Mouse (Mus musculus): ENCODE data around the gene Nrip1.

Nrip1 gene

GRCm38 (mm10) chr16:76372045-76372940 is 1.3 kb downstream of the Nrip1 start:
- DNase-seq (ENCODE audit: low spot score in 2 of 2): peak; percentile 60 to 63

- no peak for DNase-seq (ENCODE audit: low spot score in 2 of 2)
Observed at GRCm38 (mm10) chr16:76371614-76371917, 2.1 kb downstream of the Nrip1 start.

- DNase-seq (ENCODE audit: low spot score in 2 of 2): no peak
Observed at GRCm38 (mm10) chr16:76370716-76371613, 2.7 kb downstream of the Nrip1 start.

- no peak for DNase-seq (ENCODE audit: low spot score in 2 of 2)
Observed at GRCm38 (mm10) chr16:76370041-76370715, 3.4 kb downstream of the Nrip1 start.

- DNase-seq (ENCODE audit: low spot score in 2 of 2): no peak
Observed at GRCm38 (mm10) chr16:76369236-76369635, 4.4 kb downstream of the Nrip1 start.

- DNase-seq (ENCODE audit: low spot score in 2 of 2): no peak
Observed at GRCm38 (mm10) chr16:76367261-76367908, 6.2 kb downstream of the Nrip1 start.

GRCm38 (mm10) chr16:76365790-76366406 is 7.7 kb downstream of the Nrip1 start:
- no peak for DNase-seq (ENCODE audit: low spot score in 2 of 2)

GRCm38 (mm10) chr16:76365237-76365636 is 8.4 kb downstream of the Nrip1 start:
- DNase-seq (ENCODE audit: low spot score in 2 of 2): no peak

GRCm38 (mm10) chr16:76363641-76364040 is 10.0 kb downstream of the Nrip1 start:
- DNase-seq (ENCODE audit: low spot score in 2 of 2): no peak

- DNase-seq (ENCODE audit: low spot score in 2 of 2): no peak
Observed at GRCm38 (mm10) chr16:76362982-76363381, 10.6 kb downstream of the Nrip1 start.

GRCm38 (mm10) chr16:76360441-76360840 is 13.2 kb downstream of the Nrip1 start:
- no peak for DNase-seq (ENCODE audit: low spot score in 2 of 2)

- no peak for DNase-seq (ENCODE audit: low spot score in 2 of 2)
Observed at GRCm38 (mm10) chr16:76358757-76359156, 14.9 kb downstream of the Nrip1 start.

GRCm38 (mm10) chr16:76358128-76358748 is 15.4 kb downstream of the Nrip1 start:
- no peak for DNase-seq (ENCODE audit: low spot score in 2 of 2)

- no peak for DNase-seq (ENCODE audit: low spot score in 2 of 2)
Observed at GRCm38 (mm10) chr16:76357155-76357554, 16.5 kb downstream of the Nrip1 start.

- no peak for DNase-seq (ENCODE audit: low spot score in 2 of 2)
Observed at GRCm38 (mm10) chr16:76355947-76356550, 17.6 kb downstream of the Nrip1 start.

GRCm38 (mm10) chr16:76355267-76355666 is 18.4 kb downstream of the Nrip1 start:
- DNase-seq (ENCODE audit: low spot score in 2 of 2): no peak

GRCm38 (mm10) chr16:76354841-76355240 is 18.8 kb downstream of the Nrip1 start:
- DNase-seq (ENCODE audit: low spot score in 2 of 2): no peak

- DNase-seq (ENCODE audit: low spot score in 2 of 2): no peak
Observed at GRCm38 (mm10) chr16:76354289-76354688, 19.3 kb downstream of the Nrip1 start.

- no peak for DNase-seq (ENCODE audit: low spot score in 2 of 2)
Observed at GRCm38 (mm10) chr16:76350922-76351321, 22.7 kb downstream of the Nrip1 start.

GRCm38 (mm10) chr16:76349053-76349452 is 24.6 kb downstream of the Nrip1 start:
- DNase-seq (ENCODE audit: low spot score in 2 of 2): no peak
